10 mouse cellular contexts compared by ENCODE assay signal in the genomic region with DNA sequence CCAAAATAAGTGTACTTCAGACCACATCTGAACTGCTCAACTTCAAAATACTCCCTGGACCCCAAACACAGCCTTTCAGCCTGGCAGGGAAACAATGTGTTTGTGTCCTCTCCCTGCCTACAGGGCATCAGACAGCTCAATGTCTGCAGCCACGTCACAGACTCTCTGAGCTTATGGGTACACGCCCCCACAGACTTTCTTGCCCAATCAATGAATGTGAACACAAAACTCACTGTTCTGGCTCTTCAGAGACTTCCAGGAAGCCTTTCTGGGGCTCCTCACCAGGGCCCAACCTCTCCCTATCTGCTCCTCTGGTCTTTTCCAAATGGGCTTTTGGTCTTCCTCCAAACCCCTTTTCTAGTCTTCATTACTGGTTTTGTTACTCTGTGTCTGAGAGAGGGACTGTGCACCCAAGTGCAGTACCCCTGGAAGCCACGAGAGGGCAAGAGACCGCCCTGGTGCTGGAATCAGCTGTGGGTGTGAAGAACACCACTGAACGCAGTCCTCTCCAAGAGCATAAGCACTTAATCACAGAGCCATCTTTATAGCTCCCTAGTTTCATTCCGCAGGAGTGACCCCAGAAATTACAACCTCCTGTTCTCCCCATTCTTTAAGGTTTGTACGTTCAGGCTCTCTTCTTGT. TPM values are rescaled to one million over a fixed set of nuclear protein-coding genes. Genes with fewer than 3 reads are reported as not detected.
DNase-seq lines count a peak whose midpoint lies in the region; ATAC-seq and TF ChIP-seq lines count a peak whose summit lies in the region.
"Had no signal": no experiment of that assay in that cellular context is flagged by ENCODE, and none has a peak within 500 bp of the region (broad histone marks: within the 10 kb centered on the region; RNA-seq: fewer than 3 reads in every experiment).

No protein-coding gene starts in this region.

- H3K4me3 ChIP-seq in cerebellum, adult 2 months (replicated peaks; ENCODE audit: insufficient read depth, low read depth, low read length), result no peak overlapping the region
- H3K4me3 ChIP-seq in midbrain, embryonic 14.5 days (replicated peaks; ENCODE audit: low read depth, low read length), result no peak overlapping the region
- H3K4me3 ChIP-seq in midbrain, embryonic 16.5 days (ENCODE audit: low read depth, low read length), result no peak overlapping the region
- H3K4me3 ChIP-seq in limb, embryonic 10.5 days, result no peak overlapping the region
- H3K4me3 ChIP-seq: stomach, embryonic 15.5 days had no signal

- no peak for ATAC-seq in midbrain, embryonic 14.5 days (ENCODE audit: low FRiP score, low TSS enrichment)
- ATAC-seq in midbrain, embryonic 16.5 days, result no peak
- ATAC-seq: Patski had no signal

- peak in 1 of 2 experiments; percentile 36 for DNase-seq in cerebellum, adult 2 months
- no peak for DNase-seq in cerebellum, adult 8-10 months
- DNase-seq in midbrain, embryonic 14.5 days, result peak; percentile 60
- peak; percentile 68 for DNase-seq in embryo, embryonic 10.5 days (ENCODE audit: low spot score)
- DNase-seq in limb, embryonic 10.5 days (ENCODE audit: low spot score), result peak; percentile 71
- peak; percentile 55 to 67 for DNase-seq in natural killer cell, adult 2 months (ENCODE audit: low spot score in 2 of 2)
- no peak for DNase-seq in ovary, postnatal 36 days (ENCODE audit: low spot score)

- H3K9me3 ChIP-seq in midbrain, embryonic 14.5 days (ENCODE audit: control insufficient read depth, low read length), result no peaks in the 10 kb centered on the region
- no peaks in the 10 kb centered on the region for H3K9me3 ChIP-seq in midbrain, embryonic 16.5 days (replicated peaks; ENCODE audit: control insufficient read depth, low read length, poor library complexity, severe bottlenecking)
- H3K9me3 ChIP-seq in limb, embryonic 10.5 days (replicated peaks), result no peaks in the 10 kb centered on the region
- H3K9me3 ChIP-seq: stomach, embryonic 15.5 days had no signal

- peaks cover 97% of the 10 kb centered on the region for H3K36me3 ChIP-seq in midbrain, embryonic 14.5 days (ENCODE audit: control insufficient read depth, insufficient read depth, low read length)
- H3K36me3 ChIP-seq in midbrain, embryonic 16.5 days (ENCODE audit: control insufficient read depth, insufficient read depth, low read length), result peaks cover 75% of the 10 kb centered on the region
- peaks cover 100% of the 10 kb centered on the region for H3K36me3 ChIP-seq in limb, embryonic 10.5 days

- H3K9ac ChIP-seq in midbrain, embryonic 14.5 days (replicated peaks; ENCODE audit: low read length), result no peak overlapping the region
- H3K9ac ChIP-seq in midbrain, embryonic 16.5 days (ENCODE audit: low read depth, low read length), result no peak overlapping the region
- H3K9ac ChIP-seq: stomach, embryonic 15.5 days had no signal

- no peaks in the 10 kb centered on the region for H3K27me3 ChIP-seq in cerebellum, adult 2 months (ENCODE audit: control insufficient read depth, insufficient read depth, low read length)
- H3K27me3 ChIP-seq in midbrain, embryonic 14.5 days (ENCODE audit: control insufficient read depth, insufficient read depth, low read length), result no peaks in the 10 kb centered on the region
- H3K27me3 ChIP-seq in midbrain, embryonic 16.5 days (ENCODE audit: control insufficient read depth, insufficient read depth, low read depth, low read length), result no peaks in the 10 kb centered on the region
- H3K27me3 ChIP-seq in limb, embryonic 10.5 days (ENCODE audit: low read depth, poor library complexity, severe bottlenecking), result no peaks in the 10 kb centered on the region
- H3K27me3 ChIP-seq: Patski; stomach, embryonic 15.5 days had no signal

- H3K27ac ChIP-seq in cerebellum, adult 2 months (ENCODE audit: insufficient read depth, low read length), result no peak overlapping the region
- H3K27ac ChIP-seq in midbrain, embryonic 14.5 days (replicated peaks; ENCODE audit: low read depth, low read length), result no peak overlapping the region
- H3K27ac ChIP-seq in midbrain, embryonic 16.5 days (ENCODE audit: low read length), result no peak overlapping the region
- no peak overlapping the region for H3K27ac ChIP-seq in limb, embryonic 10.5 days
- H3K27ac ChIP-seq: stomach, embryonic 15.5 days had no signal

- no peaks in the 10 kb centered on the region; the same call in 1 of the 2 replicates for H3K4me1 ChIP-seq in cerebellum, adult 2 months (ENCODE audit: control insufficient read depth, insufficient read depth, low read length)
- no peaks in the 10 kb centered on the region for H3K4me1 ChIP-seq in midbrain, embryonic 14.5 days (ENCODE audit: control insufficient read depth, insufficient read depth, low read length)
- H3K4me1 ChIP-seq in midbrain, embryonic 16.5 days (ENCODE audit: control insufficient read depth, insufficient read depth, low read length), result no peaks in the 10 kb centered on the region
- no peaks in the 10 kb centered on the region for H3K4me1 ChIP-seq in limb, embryonic 10.5 days
- H3K4me1 ChIP-seq: stomach, embryonic 15.5 days had no signal

- no peak for TF ChIP-seq POLR2A in cerebellum, adult 2 months (IDR thresholded peaks at IDR 0.05; ENCODE audit: borderline replicate concordance, insufficient read depth, low read length)

- H3K4me2 ChIP-seq in midbrain, embryonic 14.5 days (ENCODE audit: low read length), result no peak overlapping the region
- no peak overlapping the region for H3K4me2 ChIP-seq in midbrain, embryonic 16.5 days (ENCODE audit: low read length)
- H3K4me2 ChIP-seq: stomach, embryonic 15.5 days had no signal

- WGBS in cerebellum, adult 2 months, result 62% methylated on average over 7 of the region's 7 CpGs
- WGBS in midbrain, embryonic 14.5 days, result 77% methylated on average over 7 of the region's 7 CpGs
- 71% methylated on average over 7 of the region's 7 CpGs for WGBS in midbrain, embryonic 16.5 days
- WGBS in limb, embryonic 10.5 days, result 73% methylated on average over 7 of the region's 7 CpGs

- TF ChIP-seq CTCF in cerebellum, adult 2 months (IDR thresholded peaks at IDR 0.05; ENCODE audit: borderline replicate concordance, insufficient read depth, low read depth, low read length), result peak; percentile 73

RNA-seq across cellular contexts. Expression of gene Prr12, which starts 14.8 kb away (rescaled TPM):
- polyA plus RNA-seq in cerebellum, adult 2 months (2012; rRNA removed), result 22.6 and 23.3 TPM in 2 replicates
- 19.5 and 21.4 TPM in 2 replicates for polyA plus RNA-seq in midbrain, embryonic 14.5 days (2014; fragmentation: Nextera tagmentation; extraction: Ambion mirVana)
- 13.6 and 13.9 TPM in 2 replicates for polyA plus RNA-seq in midbrain, embryonic 16.5 days (2015; fragmentation: Nextera tagmentation; extraction: Ambion mirVana)
- polyA plus RNA-seq in limb, embryonic 10.5 days (2016; fragmentation: Nextera tagmentation; extraction: Ambion mirVana), result 16.3 and 18.1 TPM in 2 replicates

RNA-seq across cellular contexts. Expression of gene Rras, which starts 20.1 kb away (rescaled TPM):
- 29.7 and 29.9 TPM in 2 replicates for polyA plus RNA-seq in cerebellum, adult 2 months (2012; rRNA removed)
- 9.7 and 13.2 TPM in 2 replicates for polyA plus RNA-seq in midbrain, embryonic 14.5 days (2014; fragmentation: Nextera tagmentation; extraction: Ambion mirVana)
- 12.2 and 12.4 TPM in 2 replicates for polyA plus RNA-seq in midbrain, embryonic 16.5 days (2015; fragmentation: Nextera tagmentation; extraction: Ambion mirVana)
- polyA plus RNA-seq in limb, embryonic 10.5 days (2016; fragmentation: Nextera tagmentation; extraction: Ambion mirVana), result 15.6 and 18.3 TPM in 2 replicates

RNA-seq across cellular contexts. Expression of gene Scaf1, which starts 21.7 kb away (rescaled TPM):
- 115 and 120 TPM in 2 replicates for polyA plus RNA-seq in cerebellum, adult 2 months (2012; rRNA removed)
- polyA plus RNA-seq in midbrain, embryonic 14.5 days (2014; fragmentation: Nextera tagmentation; extraction: Ambion mirVana), result 60.6 and 61.2 TPM in 2 replicates
- polyA plus RNA-seq in midbrain, embryonic 16.5 days (2015; fragmentation: Nextera tagmentation; extraction: Ambion mirVana), result 42.4 and 47.8 TPM in 2 replicates
- polyA plus RNA-seq in limb, embryonic 10.5 days (2016; fragmentation: Nextera tagmentation; extraction: Ambion mirVana), result 47.8 and 50.6 TPM in 2 replicates

RNA-seq across cellular contexts. Expression of gene Nosip, which starts 24.4 kb away (rescaled TPM):
- 106 and 112 TPM in 2 replicates for polyA plus RNA-seq in cerebellum, adult 2 months (2012; rRNA removed)
- polyA plus RNA-seq in midbrain, embryonic 14.5 days (2014; fragmentation: Nextera tagmentation; extraction: Ambion mirVana), result 55.3 and 65.9 TPM in 2 replicates
- 64.1 and 67.7 TPM in 2 replicates for polyA plus RNA-seq in midbrain, embryonic 16.5 days (2015; fragmentation: Nextera tagmentation; extraction: Ambion mirVana)
- 80.4 and 81.2 TPM in 2 replicates for polyA plus RNA-seq in limb, embryonic 10.5 days (2016; fragmentation: Nextera tagmentation; extraction: Ambion mirVana)

RNA-seq across cellular contexts. Expression of gene Prrg2, which starts 24.6 kb away (rescaled TPM):
- polyA plus RNA-seq in cerebellum, adult 2 months (2012; rRNA removed), result 23.3 and 23.7 TPM in 2 replicates
- polyA plus RNA-seq in midbrain, embryonic 14.5 days (2014; fragmentation: Nextera tagmentation; extraction: Ambion mirVana), result 10.1 and 12.2 TPM in 2 replicates
- polyA plus RNA-seq in midbrain, embryonic 16.5 days (2015; fragmentation: Nextera tagmentation; extraction: Ambion mirVana), result 12.5 and 13.6 TPM in 2 replicates
- 16.8 and 24.8 TPM in 2 replicates for polyA plus RNA-seq in limb, embryonic 10.5 days (2016; fragmentation: Nextera tagmentation; extraction: Ambion mirVana)

Comparison
In these comparisons a context has a peak if more than half of its experiments do, and no peak if none do; other contexts are left out.
1. DNase-seq: peak in midbrain, embryonic 14.5 days (single experiment), embryo, embryonic 10.5 days (single experiment), limb, embryonic 10.5 days (single experiment) and natural killer cell, adult 2 months (2 of 2); none in cerebellum, adult 8-10 months (single experiment) and ovary, postnatal 36 days (single experiment).